Mouse (Mus musculus): Measurements from ENCODE around the gene Slc37a1.

- TF ChIP-seq CTCF (IDR thresholded peaks at IDR 0.05; ENCODE audit: borderline replicate concordance, insufficient read depth, low read depth, low read length) (peak; percentile 89), POLR2A (IDR thresholded peaks at IDR 0.05; ENCODE audit: borderline replicate concordance, insufficient read depth, low read length) (no peak)
Measured at GRCm38 (mm10) chr17:31377961-31378360, 91.4 kb downstream of the Slc37a1 start.
